Mouse (Mus musculus): ENCODE measurements around the gene Phyhipl.

Gene Phyhipl

GRCm38 (mm10) chr10:70623461-70623860 lies 32.3 kb downstream of the Phyhipl start:
- no peak for DNase-seq

- DNase-seq = no peak
Measured at GRCm38 (mm10) chr10:70616377-70616776, 39.4 kb downstream of the Phyhipl start.

DNA sequence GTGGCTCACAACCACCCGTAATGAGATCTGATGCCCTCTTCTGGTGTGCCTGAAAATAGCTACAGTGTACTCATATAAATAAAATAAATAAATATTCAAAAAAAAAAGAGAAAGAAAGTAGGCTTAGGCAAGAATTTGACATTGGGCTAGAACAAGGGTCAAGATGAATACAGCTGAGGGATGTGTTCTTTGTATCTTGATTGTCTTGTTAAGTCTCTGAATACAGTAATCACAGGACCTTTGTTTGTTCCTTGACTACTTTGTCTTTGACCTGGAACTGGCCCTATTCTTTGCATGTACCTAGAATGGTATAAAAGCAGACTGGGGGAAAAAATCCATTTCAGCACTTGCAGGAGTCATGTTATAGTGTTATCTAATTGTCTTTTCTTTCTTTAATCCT lies 44.1 kb downstream of the Phyhipl start:
- DNase-seq = no peak

DNA sequence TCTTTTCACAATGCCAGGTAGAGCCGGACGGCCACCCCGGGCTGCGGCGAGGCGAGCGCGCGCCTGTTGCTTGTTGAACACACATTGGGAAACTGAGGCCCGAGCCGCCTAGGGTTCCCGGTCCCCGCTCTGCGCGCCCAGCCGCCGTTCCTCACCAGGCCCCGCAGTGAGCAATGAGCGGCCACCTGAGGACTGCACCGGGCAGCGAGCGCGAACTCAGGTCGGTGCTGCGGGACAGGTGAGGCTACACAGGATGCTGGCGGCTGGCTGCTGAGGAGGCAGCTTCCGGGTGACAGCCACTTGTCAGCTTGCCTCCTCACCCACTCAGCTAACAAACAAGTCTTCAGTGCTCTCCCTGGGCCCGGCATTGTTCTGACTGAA lies 55.9 kb downstream of the Phyhipl start:
- DNase-seq = no peak

- peak; percentile 68 to 80 for DNase-seq
Measured at GRCm38 (mm10) chr10:70599126-70599924, 56.4 kb downstream of the Phyhipl start.

DNA sequence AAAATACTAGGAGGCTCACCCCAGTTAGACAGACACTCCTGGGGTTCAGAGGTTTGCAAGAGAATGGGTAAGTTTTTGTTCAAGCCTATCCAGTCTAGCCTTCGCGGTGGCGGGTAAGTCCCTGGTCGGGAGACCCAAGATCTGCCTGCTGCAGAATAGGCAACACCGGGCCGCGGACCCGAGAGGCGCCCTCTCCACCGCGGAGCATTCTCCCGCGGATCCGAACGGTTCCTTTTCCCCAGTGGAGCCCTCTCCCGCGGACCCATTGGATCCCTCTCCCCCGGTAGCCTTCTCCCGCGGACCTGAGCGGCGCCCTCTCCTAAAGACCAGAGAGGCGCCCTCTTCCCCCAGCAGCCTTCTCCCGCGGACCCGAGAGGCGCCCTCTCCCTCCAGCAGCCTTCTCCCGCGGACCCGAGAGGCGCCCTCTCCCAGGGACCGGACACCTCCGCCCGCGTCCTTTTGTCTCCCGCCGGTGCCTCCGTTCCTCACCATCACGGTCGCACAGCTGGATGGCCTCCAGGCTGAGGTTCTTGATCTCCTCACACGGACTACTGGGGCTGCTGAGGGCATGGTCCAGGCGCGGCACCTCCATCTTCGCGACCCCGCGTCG lies 57.1 kb downstream of the Phyhipl start:
- DNase-seq = peak in 1 of 2 experiments; percentile 23

DNA sequence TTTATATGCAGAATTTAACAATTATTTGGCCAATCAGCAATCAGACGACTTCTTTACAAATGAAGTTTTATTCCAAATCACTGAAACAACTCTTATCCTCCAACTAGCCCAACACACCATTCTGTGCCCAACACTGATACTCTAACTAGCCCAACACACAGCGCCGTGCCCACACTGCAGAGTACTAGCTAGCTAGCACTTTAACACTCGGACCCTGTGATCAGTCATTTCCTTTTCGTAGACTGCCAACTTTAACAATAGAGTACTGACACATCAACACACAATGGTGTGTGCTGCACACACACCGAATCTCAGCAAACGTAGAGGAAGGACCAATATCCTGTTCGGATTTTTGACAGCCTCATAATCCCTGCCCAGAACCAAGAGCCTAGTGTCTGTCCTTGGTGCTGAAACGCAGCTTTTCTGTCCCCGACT lies 57.7 kb downstream of the Phyhipl start:
- DNase-seq = peak in 1 of 2 experiments; percentile 46

GRCm38 (mm10) chr10:70594007-70594406 lies 61.8 kb downstream of the Phyhipl start:
- no peak for DNase-seq

DNA sequence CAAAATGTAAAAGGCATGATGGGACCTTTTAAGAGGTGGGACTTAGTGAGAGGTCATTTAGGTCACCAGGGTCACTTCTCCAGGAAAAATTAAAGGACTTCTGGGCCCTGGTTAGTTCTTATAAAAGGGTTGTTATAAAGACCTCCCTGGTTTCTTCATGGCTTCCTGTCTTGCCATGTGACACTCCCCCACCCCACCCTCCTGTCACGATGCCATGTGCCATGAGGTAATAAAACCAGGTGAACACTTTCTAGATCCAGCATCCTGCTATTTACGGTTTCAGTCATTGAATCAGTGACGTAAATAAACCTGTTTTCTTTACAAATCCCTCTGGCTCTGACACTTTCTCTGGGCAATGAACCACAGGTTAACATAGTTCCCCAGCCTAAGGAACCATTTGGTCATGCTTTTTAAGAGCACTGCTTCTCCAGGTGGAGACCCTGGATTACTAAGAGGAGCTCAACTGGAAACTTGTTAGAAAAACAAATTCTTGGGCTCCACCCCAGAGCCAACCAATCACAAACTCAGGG lies 68.8 kb downstream of the Phyhipl start:
- no peak for DNase-seq

GRCm38 (mm10) chr10:70584171-70584570 lies 71.6 kb downstream of the Phyhipl start:
- DNase-seq = no peak

GRCm38 (mm10) chr10:70581556-70582211 lies 74.1 kb downstream of the Phyhipl start:
- no peak for DNase-seq

GRCm38 (mm10) chr10:70563636-70564035 lies 92.1 kb downstream of the Phyhipl start:
- DNase-seq = peak; percentile 45 to 69

DNA sequence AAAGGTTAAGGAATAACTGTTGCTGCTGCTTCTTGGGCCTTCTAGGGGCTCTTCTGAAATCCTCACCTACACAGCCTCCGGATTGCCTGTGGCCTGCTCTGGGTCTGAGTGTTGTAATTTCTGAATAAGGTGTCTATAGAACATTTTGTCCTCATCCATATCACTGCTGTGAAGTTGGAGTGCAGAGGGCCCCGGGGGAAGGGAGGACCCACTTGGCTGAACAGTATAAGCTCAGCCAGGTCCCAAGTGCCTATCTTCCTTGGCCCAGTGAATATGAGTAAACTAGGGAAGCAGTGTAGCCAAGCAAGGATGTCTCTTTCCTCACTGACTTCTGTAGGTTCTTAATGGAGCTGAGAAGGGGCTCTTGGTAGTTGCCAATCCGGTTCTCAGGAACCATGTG lies 103.2 kb downstream of the Phyhipl start:
- no peak for DNase-seq

DNA sequence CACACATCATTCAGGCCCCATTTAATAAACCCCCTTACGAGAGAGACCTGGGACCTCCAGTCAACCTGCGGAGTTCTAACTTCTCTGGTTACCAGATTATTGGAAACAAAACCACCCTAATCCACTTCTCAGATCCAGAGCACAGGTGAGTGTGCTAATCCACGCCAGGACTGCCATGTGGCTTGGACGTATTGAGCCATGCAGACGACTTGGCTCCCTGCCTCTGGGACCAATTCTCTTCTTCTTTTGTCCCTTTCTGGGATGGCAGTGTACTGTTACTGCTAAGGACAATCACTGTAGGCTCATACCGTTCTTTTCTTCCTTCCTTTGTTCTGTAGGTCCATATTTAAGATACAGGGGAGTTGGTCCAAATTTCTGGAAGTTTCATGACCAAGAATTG lies 112.9 kb downstream of the Phyhipl start:
- DNase-seq = no peak

GRCm38 (mm10) chr10:70540456-70541195 lies 115.1 kb downstream of the Phyhipl start:
- DNase-seq = peak in 1 of 2 experiments; percentile 8

DNA sequence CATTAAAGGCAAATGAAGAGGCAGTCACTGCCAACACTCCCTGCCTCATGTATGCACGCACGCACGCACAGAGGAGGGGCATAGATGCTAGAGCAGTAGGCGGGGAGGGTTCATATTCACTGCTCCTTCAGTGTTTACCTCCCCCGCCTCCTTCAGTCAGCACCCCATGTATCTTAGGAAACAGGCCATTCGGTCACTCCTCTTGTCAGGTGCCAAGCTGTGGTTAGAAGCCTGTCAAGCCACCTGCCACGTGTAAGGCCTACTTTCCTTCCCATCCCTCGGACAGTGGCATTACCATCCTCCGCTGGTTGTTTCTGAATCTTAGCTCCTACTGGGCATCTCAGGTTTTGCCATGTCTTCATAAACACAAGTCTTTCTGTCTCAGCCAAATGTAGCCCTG lies 116.5 kb downstream of the Phyhipl start:
- DNase-seq = no peak

GRCm38 (mm10) chr10:70537694-70538093 lies 118.1 kb downstream of the Phyhipl start:
- DNase-seq = no peak

GRCm38 (mm10) chr10:70535401-70535800 lies 120.4 kb downstream of the Phyhipl start:
- no peak for DNase-seq

DNA sequence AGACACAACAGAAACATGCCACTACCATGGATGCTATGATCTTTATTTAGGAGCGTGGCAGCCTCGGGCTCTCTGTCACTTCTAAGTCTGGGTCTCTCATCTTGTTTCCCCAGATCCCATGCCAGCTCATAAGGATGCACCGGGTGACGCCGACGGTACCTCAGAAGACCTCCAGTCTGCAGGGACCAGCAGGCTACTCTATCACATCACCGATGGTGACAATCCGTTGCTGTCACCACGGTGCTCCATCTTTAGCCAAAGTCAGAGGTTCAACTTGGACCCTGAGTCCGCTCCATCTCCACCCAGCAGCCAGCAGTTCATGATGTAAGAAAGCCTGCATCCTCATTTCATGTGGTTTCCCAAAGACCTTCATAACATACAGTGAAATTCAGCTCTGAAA lies 121.2 kb downstream of the Phyhipl start:
- no peak for DNase-seq

GRCm38 (mm10) chr10:70533986-70534385 lies 121.8 kb downstream of the Phyhipl start:
- DNase-seq = no peak

- DNase-seq = no peak
Measured at GRCm38 (mm10) chr10:70533301-70533781, 122.4 kb downstream of the Phyhipl start.

- DNase-seq = no peak
Measured at GRCm38 (mm10) chr10:70532249-70532648, 123.5 kb downstream of the Phyhipl start.

Measured in lung, postnatal 4 days (tissue).